Mouse (Mus musculus) c-Kit-positive CD71-positive TER-119-positive erythroid progenitor cells, embryonic 14.5 days (primary cell): ENCODE results near the gene Atp6v1g2.
A peak's percentile ranks its signal among the peaks of the same experiment; 100 is the strongest.

ENCODE experiments used
- DNase-seq: peaks from one replicate; pipeline ENCODE4 v3.0.0-alpha.2; 2013; ENCODE audit warnings: low spot score

The Atp6v1g2 gene

DNA sequence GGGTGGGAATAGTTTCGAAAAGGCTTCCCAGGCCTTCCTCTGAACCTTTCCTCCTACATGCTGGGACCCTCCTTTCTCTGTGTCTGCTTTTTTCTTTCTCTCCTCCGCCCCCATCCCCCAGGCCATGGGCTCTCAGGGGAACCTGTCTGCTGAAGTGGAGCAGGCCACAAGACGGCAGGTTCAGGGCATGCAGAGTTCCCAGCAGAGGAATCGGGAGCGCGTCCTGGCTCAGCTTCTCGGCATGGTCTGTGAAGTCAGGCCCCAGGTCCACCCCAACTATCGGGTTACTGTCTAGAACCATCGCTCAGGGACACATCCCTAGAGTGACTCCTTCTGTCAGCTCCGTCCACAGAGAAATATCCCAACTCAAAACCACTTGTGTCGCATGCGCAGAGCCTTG lies 4.0 kb downstream of the Atp6v1g2 start:
- no peak for DNase-seq

DNA sequence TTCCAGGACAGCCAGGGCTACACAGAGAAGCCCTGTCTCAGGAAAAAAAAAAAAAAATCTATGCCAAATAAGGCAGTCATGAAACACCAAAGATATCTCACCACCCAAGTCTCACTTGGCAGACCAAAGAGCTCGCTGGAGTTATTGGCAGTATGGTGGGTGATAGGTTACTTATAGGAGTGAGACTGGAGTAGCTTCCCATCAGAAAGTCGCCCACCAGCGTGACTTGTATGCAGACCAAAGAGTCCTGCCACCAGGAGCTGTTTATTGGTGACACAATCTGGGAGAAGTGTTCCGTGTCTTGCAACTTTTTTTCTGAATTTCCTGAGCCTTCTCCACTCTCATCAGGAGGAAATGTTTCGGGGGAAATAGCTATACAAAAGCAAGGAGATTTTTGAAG lies 6.2 kb downstream of the Atp6v1g2 start:
- DNase-seq = no peak

DNA sequence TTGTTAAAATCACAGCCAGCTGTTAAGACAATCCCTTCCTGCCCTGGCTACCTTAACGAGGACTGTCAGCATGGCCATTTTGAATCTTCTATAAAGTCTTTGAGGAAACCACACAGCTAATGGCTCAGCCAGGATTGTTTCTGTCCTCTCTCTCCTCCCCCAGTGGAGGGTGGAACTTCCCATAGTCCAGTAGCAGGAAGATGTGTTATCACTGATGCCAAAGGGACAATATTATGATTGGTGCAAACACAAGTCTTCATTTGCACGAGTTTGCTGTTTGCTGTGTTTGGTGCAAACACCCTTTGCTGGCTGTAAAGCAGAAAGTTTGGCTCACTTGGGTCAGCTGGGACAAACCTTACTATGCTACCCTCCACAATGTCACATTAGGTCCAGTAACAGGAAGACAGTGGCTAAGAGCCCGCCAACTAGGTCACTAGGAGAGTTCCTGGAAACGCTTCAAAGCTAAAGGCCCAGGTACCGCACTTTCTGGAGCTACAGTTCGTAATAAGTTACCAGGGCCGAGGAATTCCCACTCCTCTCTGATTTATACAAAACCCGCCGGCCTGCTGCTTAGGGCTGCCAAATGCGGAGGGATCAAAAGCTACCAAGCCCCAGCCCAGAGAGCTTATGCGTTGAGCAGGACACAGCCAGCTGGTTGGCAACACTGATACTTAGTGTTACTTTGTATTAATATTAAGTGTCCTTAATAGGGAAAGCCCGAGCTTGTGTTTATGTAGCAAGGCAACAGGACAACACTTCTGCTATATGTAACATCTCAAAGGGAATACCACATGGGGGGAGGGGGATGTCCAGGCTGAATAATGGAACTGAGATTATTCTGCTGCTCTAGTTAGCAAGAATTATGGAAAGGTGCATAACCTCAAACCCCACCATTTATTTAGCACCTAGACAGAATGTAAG lies 7.2 kb downstream of the Atp6v1g2 start:
- DNase-seq = no peak

DNA sequence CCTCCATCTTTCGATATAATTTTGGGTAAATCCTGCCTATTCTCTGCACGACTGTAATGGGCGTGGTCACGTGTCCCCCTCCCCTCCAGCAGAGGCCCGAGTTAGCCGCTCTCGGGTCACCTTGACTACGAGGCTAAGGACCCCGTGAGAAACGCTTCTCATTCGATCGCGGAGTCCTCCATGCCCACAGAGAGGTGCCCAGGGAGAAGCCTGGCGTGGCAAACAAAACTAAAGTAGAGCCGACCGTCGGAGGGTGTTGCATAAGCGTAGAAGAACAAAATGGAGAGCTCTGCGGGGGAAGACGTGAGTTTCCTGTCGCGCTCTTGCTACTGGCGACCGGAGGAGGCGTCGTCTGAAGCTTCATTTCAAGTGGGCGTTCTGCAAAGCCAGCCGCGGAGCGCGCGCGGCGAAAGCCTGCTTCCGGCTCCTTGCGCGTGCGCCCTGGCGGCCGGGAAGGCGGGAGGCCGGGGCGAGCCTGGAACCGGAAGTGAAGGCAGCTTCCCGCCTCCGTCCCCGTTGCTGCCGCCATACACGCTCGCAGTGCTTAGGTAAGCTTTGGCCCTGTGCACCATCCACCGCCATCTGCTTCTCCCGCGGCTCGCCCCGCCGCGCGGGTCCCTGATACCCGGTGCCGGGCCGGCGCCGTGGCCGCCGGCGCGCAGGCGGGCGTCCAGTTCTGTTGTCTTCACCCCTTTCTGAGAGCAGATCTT lies 8.0 kb downstream of the Atp6v1g2 start, which contains the start of gene Ddx39b:
Gene Ddx39b, plus strand, starts transcription at position 442 of the 710 bp plus-strand sequence.
- DNase-seq = peak; percentile 90

DNA sequence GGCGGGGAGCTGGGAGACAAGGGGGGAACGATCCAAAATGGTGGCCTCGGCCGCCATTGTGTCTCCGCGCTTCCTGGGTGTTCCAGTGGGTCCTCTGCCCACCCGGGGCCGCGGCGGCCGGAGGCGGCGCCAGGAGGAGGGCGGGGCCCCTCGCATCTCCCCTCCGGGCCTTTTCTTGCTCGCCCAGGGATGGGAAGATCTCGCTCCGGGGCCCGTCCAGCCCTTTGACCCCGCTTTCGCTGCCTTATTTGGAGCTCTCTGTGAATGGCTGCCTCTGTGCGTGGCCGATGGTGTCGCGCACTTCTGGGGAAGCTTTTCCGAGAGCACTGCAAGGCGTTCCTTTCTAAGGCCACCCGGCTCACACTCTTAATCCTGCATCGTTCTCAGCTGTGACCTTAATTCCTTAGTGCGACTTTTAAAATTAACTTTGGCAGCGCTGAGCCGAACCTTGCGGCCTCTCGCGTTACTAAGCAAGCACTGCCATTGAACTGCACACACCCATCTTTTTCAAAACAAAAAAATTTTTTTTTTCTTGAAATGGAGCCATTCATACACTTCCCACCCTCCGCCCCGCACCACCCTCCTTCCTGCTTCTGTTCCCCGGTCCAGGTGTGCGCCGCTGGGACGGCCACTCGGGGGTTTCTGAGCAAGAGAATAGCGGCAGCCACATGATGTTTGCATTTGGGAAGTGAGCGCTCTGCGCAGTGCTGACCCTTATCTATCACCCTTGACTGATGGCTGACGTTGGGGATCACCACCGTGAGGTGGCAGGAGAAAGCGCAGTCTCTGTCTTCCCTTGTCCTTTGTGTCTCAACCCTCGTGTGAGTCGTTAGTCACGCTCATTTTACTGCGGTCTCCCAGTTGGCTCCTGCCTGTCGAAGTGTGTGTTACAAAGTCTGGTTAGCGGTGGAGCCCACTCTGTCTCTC lies 8.8 kb downstream of the Atp6v1g2 start:
- peak; percentile 72 for DNase-seq

DNA sequence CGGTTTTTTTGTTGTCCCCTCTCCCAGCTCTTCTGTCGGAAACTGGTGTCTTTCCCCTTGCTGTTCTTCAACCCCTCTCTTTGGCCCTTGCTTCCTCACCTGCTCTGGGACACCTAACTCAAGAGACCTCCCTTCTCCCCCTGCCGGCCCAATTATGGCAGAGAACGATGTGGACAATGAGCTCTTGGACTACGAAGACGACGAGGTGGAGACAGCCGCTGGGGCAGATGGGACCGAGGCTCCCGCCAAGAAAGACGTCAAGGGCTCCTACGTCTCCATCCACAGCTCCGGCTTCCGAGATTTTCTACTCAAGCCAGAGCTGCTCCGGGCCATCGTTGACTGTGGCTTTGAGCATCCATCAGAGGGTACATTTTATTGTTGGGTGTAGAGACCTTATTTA lies 9.6 kb downstream of the Atp6v1g2 start:
- no peak for DNase-seq

DNA sequence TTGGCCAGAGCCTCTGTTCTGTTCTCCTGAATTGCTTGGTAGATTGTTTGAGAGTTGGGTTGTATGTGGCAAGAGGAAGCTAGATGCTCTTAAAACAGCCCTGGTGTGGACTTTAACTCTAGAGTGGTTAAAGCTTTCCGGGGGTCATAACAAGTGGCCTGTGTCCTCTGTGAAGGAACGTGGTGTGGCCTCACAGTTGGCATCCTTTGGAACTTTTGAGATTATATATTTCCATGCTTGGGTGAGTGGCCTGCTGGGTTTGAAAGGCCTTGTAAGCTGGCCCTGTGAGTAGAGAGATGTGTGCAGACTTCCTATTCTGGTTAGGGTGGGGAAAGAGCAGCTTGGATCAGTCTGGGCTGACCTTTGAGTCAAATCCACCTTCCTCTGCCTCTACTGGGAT lies 11.5 kb downstream of the Atp6v1g2 start:
- DNase-seq = no peak

DNA sequence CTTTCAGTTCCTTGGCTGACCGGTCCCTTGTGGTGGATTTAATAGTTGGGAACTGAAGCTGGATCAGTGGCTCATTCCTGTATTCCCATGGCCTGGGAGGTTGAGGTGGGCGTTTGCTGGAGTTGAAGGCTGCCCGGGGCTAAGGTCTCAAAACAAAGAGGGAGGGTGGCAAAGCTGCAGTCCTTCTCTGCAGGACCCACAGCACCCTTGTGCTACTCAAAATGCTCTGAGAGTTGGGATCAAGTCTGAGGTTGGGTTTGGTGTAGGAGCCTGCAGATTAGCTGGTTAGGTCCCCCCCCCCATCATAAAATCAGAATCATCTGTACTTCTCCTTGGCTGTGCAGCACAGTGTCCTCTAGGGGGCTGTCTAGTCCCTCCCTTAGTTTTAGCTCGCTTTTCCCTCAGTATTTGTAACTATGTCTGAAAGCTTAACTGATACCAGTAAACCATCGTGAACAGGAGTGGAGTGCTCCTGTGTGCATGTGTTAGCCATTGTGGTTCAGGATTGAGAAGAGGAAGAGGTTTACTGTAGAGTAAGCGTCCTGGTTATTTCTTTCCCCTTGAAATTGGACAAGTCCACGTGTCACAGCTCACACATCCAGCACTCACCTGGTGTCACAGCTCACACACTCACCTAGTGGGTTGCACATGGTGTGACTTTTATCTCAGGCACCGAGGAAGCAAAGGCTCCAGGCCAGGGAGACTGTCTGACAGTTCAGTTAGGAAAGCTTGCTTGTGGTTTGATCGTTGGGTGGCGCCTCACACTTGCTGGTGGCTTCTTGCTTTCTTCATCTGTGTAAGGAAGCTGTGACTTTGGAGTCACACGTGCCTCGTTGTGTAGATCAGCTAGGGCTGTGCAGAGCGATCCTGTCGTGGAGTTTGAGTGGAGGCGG lies 12.5 kb downstream of the Atp6v1g2 start:
- DNase-seq = no peak

DNA sequence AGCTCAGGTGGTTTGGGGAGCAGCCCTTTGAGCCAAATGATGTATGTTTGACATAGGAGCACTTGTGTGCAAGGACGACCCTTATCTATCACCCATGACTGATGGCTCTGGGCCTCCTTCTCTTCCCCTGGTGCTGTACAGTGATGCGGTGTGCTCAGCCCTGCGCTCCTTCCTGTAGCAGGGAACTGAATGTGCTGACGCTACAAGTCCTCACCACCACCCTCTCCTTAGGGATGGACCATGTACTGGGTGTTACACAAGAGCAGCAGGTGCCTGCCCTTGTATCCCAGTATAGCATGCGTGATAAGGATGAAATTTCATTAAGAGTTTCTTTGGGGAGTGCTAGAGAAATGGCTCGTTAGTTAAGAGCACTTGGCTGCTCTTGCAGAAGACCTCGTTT lies 13.7 kb downstream of the Atp6v1g2 start:
- DNase-seq = no peak

DNA sequence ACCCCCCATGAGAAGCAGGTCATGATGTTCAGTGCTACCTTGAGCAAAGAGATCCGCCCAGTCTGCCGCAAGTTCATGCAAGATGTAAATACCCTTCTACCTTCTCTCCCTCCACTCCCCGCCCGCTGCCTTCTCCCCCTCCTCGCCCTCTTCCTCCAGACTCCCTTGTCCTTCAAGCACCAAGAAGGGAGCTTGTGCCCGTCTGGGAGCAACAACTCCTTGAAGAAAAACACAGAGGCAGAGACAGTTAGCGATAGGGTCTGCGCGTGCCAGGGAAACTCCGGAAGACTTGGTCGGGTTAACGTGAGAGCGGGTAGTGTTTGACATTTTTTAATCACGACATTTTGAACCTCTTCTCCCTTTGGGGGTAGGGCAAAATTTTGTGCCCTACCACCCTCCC lies 15.5 kb downstream of the Atp6v1g2 start:
- DNase-seq = no peak

DNA sequence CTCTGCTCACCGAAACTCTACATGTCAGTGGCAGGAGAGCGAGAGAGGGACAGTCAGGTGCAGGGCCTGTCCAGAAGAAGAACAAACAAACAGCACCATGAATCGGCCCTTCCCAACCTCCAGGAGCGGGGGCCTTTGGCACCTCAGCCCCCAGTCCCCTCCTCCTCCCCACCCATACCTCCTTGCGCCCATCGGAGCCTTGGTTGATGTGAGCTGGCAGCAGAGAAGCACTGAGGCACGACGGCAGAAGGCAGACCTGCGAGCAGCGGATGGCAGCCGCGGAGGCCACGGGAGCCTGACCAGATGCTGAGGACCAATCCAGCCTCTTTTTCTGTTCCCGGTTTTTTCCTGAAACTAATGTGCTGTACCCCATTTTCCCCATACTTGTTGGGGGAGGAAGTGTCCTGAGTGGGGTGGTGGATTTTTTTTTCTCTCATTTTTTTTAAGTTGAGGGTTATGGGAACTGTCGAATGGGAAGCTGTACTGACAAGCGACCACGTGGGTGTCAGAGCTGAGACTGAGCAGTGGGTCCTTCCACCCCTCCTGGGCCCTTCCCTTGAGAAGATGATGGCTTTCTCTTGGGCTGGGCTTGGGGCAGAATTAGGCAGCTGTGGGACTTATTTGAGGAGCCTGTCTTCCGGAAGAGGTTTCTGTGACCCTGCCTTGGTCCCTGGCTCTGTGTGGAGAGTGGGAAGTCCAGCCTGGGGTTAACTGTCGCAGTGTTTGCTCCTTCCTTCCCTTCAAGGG lies 16.2 kb downstream of the Atp6v1g2 start:
- DNase-seq = no peak

DNA sequence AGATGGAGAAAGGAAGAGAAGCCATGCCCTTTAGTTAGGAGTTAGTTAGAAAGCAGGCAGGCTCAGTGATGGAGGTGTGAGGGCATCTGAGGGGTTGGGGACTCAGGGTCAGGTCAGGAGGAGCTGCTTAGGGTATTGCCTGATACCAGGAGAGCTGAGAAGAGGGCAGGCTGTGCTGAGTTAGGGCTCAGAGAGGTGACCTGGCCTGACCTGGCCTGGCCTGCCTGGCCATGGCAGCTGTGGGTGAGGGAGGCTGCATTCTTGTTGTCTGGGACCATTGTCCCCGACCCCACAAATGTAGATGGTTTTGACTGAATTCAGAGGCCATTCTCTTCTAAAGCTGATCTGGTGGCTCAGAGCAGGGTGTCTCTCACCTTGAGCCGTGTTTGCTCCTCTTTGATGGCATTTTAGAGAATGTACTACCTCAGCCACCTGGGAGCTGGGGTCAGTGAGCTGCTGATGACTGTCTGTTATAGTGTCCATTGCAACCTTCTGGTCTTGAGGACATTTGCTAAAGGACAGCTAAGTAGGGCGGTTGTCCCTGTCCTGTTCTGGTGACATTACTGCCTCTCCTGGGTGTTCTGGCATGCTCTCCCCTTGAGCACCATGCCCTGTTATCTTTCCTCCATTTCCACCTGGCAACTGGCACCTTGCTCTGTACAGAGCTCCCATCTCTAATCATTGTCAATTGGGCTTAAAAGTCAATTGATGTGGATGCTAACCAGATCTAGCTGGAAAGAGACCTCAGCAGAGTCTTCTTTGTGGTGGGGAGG lies 17.1 kb downstream of the Atp6v1g2 start:
- no peak for DNase-seq

DNA sequence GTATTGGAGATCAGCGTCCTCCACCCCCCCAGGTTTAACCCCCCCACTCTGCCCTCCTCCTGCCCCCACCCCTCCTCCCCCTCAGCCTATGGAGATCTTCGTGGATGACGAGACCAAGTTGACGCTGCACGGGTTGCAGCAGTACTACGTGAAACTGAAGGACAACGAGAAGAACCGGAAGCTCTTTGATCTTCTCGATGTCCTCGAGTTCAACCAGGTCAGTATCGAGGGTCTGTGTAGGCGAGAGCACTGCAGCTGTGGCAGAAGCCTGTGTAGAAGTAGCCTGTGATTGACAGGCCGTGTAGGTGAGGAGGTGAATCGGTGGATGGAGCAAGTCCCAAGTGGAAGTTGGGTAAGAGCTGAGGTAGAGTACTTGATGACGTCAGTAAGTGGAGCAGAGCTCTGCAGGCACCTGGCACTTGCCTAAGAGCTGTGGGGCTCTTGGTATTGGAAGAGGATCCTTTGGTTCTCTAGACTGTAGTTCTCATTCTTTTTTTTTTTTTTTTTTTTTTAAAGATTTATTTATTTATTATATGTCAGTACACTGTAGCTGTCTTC lies 17.8 kb downstream of the Atp6v1g2 start:
- no peak for DNase-seq

DNA sequence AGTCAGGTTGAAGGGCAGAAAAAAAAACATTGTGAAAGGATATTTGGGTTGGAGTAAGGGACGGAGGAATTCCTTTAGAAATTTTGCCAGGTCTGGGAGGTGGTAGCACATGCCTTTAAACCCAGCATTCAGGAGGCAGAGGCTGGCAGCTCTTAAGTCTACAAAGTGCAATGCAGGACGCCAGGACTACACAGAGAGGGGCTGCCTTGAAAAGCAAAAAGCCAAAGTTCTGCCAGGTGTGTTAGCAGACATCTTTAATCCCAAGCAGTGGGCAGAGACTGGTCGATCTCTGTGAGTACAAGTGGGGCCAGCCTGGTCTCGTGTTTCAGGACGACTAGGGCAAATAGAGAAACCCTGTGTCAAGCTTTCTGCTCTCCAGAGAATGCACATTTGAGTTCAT lies 18.5 kb downstream of the Atp6v1g2 start:
- DNase-seq = no peak

DNA sequence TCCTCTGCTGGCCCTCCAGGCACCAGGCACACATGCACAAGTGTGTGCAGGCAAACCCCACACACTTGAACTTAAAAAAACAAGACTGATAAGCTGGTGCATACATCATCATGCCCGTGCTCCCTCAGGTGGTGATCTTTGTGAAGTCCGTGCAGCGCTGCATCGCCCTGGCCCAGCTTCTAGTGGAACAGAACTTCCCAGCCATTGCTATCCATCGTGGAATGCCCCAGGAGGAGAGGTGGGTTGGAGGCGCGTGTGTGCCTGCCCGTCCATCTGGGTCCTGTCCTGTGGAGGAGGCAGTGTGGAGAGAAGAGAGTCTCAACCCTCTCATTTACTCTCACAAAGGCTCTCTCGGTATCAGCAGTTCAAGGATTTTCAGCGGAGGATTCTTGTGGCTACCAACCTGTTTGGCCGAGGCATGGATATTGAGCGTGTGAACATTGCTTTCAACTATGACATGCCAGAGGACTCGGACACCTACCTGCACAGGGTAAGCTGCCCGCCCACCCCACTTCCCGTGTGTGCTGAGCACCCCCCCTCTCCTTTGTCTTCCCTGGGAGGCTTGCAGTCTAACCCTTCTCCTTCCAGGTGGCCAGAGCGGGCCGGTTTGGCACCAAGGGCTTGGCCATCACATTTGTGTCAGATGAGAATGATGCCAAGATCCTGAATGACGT lies 19.3 kb downstream of the Atp6v1g2 start:
- no peak for DNase-seq

DNA sequence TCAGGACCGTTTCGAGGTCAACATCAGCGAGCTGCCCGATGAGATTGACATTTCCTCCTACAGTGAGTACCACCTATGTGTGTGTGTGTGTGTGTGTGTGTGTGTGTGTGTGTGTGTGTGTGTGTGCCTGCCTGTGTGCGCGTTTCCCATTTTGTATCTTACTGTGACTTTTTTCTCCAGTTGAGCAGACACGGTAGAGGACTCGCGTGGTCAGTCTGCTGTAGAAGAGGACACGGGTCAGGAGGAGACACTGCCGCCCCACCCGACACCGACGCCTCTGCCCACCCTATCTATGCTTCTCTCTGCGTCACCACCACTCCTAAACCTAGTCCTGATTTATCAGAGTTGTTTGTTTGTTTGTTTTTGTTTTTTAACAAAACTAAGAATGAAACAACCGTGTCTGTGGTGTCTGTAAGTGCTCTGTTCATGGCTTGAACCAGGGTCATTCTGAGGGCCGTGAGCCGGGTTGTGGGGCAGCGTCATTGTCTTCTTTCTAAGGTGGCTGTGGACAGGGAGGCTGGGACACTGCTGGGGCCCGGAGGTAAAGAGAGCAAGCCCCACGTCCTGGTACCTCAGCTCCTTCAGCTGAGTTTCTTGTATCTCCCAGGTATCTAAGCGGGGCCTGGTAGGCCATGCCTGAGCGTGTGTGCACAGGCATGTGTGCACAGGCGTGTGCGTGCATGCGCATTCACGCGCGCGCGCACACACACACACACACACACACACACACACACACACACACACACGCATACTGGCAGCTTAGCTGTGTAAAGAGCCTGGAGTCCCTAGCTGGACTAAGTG lies 20.0 kb downstream of the Atp6v1g2 start:
- no peak for DNase-seq

DNA sequence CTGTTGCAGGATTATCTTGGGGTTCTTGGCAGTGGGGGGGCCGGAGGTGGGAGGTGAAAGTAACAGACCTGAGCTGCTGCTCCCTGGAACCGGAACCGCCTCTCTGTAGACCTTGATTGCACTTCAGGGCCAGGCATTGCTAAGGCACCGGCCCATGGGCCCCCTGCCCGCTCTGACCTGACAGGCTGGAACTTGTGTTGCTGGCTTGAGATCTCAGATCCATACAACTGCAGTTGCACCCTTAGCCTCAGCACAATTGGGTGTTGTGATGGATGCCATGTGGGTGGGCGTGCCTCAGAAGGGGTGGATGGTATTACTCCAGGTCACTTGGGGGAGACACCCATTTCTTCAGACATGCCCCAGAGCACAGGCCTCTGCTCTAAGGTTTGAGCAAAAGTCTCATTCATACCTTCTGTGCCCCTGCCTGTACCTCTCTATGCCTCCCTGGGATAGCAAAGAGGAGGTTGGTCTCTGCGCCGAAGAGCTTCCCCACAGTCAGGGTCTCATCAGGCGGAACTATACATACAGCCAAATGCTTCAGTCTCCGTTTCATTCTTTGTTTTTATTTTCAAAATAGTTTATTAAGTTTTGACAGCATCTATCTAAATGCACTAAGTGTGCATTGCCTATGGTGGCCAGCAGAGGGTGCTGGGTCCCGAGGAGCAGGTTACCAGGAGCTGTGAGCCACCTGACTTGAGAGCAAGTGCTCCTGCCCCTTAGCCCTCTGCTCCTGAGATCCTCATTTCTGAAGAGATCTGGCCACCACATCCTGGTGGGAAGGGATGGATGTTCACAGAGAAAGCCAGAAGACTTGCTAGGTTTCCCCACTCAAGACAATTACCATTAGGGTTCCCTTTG lies 21.0 kb downstream of the Atp6v1g2 start:
- no peak for DNase-seq
